Mouse (Mus musculus): ENCODE data around the gene Fbxo28. TPM values are rescaled to one million over a fixed set of nuclear protein-coding genes. Genes with fewer than 3 reads are reported as not detected.
"Not testable (repeated sequence)": the region's sequence is repeated elsewhere in the genome, so short reads cannot be mapped to it uniquely, and the experiment has no call there.

The Fbxo28 gene
- polyA plus RNA-seq, 1 experiment = 11.2 TPM

DNA sequence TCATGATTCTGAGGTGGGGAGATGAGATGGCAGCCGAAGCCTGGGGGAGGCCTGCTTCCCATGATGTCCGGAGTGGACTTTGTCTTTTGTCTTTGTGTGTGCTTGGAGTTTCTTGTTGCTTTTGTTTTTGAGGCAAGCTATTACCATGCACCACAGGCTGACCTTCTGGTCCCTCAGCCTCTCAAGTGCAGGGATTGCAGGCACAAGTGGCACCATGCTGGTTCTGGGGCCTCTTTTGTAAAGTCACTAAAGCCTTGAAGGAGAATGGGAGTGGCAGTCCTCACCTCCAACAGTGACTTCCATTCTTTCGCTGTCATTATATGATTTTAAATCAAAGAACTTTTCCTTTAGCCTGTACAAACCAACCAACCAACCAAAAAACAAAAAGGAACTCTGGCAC, 44.2 kb downstream of the Fbxo28 start:
- 88% methylated on average over 3 of the region's 3 CpGs for WGBS
- Histone ChIP-seq H3K4me1 (ENCODE audit: control insufficient read depth, insufficient read depth, low read length) (no peaks in the 10 kb centered on the region), H3K4me3 (replicated peaks; ENCODE audit: extremely low read depth, low read depth, low read length) (no peak overlapping the region)
- TF ChIP-seq POLR2A (IDR thresholded peaks at IDR 0.05; ENCODE audit: borderline replicate concordance, extremely low read depth, low read depth, low read length) (no peak), CTCF (IDR thresholded peaks at IDR 0.05; ENCODE audit: insufficient read depth, low read length) (no peak)
- DNase-seq = no peak

DNA sequence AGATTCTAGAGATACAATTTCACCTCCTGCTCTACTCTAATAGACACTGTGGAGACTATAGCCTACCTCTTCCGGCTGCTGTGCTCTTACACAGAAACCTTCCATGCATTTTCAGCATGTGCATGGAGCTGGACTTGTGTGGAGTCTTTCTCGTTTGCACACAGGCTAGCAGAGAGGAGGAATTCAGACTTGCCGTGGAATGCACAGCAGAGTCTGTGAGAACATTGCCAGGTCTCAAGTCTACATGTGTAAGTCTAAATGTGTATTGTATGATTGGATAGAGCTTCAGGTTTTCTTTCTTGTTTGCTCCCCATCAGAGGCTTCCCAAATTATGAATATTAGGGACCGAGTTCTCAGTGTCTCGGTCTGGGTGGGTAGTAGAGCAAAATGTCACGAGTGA, 44.6 kb downstream of the Fbxo28 start:
- no peaks in the 10 kb centered on the region for H3K4me1 ChIP-seq (ENCODE audit: control insufficient read depth, insufficient read depth, low read length)
- no peak overlapping the region for H3K4me3 ChIP-seq (replicated peaks; ENCODE audit: extremely low read depth, low read depth, low read length)
- DNase-seq = no peak
- TF ChIP-seq CTCF (IDR thresholded peaks at IDR 0.05; ENCODE audit: insufficient read depth, low read length) = no peak
- no peak for TF ChIP-seq POLR2A (IDR thresholded peaks at IDR 0.05; ENCODE audit: borderline replicate concordance, extremely low read depth, low read depth, low read length)
- 86% methylated on average over 6 of the region's 6 CpGs for WGBS

GRCm38 (mm10) chr1:182296141-182296540, 45.3 kb downstream of the Fbxo28 start:
- no peak for DNase-seq
- TF ChIP-seq CTCF (IDR thresholded peaks at IDR 0.05; ENCODE audit: insufficient read depth, low read length) = no peak
- no peak for TF ChIP-seq POLR2A (IDR thresholded peaks at IDR 0.05; ENCODE audit: borderline replicate concordance, extremely low read depth, low read depth, low read length)
- Histone ChIP-seq H3K4me3 (replicated peaks; ENCODE audit: extremely low read depth, low read depth, low read length) (no peak overlapping the region), H3K4me1 (ENCODE audit: control insufficient read depth, insufficient read depth, low read length) (no peaks in the 10 kb centered on the region)
- WGBS = 81% methylated on average over 6 of the region's 6 CpGs

- Histone ChIP-seq H3K4me3 (replicated peaks; ENCODE audit: extremely low read depth, low read depth, low read length) (no peak overlapping the region), H3K4me1 (ENCODE audit: control insufficient read depth, insufficient read depth, low read length) (no peaks in the 10 kb centered on the region)
- DNase-seq = no peak
- TF ChIP-seq CTCF (IDR thresholded peaks at IDR 0.05; ENCODE audit: insufficient read depth, low read length) (no peak), POLR2A (IDR thresholded peaks at IDR 0.05; ENCODE audit: borderline replicate concordance, extremely low read depth, low read depth, low read length) (no peak)
- WGBS = 66% methylated on average over 4 of the region's 4 CpGs
Measured at GRCm38 (mm10) chr1:182292291-182292690, 49.1 kb downstream of the Fbxo28 start.

GRCm38 (mm10) chr1:182290741-182291140, 50.7 kb downstream of the Fbxo28 start:
- 93% methylated on average over 3 of the region's 3 CpGs for WGBS
- DNase-seq; H3K4me1 ChIP-seq (ENCODE audit: control insufficient read depth, insufficient read depth, low read length); H3K4me3 ChIP-seq (replicated peaks; ENCODE audit: extremely low read depth, low read depth, low read length): not testable (repeated sequence)

GRCm38 (mm10) chr1:182289781-182290180, 51.6 kb downstream of the Fbxo28 start:
- Histone ChIP-seq H3K4me1 (ENCODE audit: control insufficient read depth, insufficient read depth, low read length) (no peaks in the 10 kb centered on the region), H3K4me3 (replicated peaks; ENCODE audit: extremely low read depth, low read depth, low read length) (no peak overlapping the region)
- no peak for DNase-seq
- no peak for TF ChIP-seq POLR2A (IDR thresholded peaks at IDR 0.05; ENCODE audit: borderline replicate concordance, extremely low read depth, low read depth, low read length)
- no peak for TF ChIP-seq CTCF (IDR thresholded peaks at IDR 0.05; ENCODE audit: insufficient read depth, low read length)
- WGBS = 57% methylated on average over 2 of the region's 2 CpGs

GRCm38 (mm10) chr1:182288601-182289000, 52.8 kb downstream of the Fbxo28 start:
- Histone ChIP-seq H3K4me3 (replicated peaks; ENCODE audit: extremely low read depth, low read depth, low read length) (no peak overlapping the region), H3K4me1 (ENCODE audit: control insufficient read depth, insufficient read depth, low read length) (no peaks in the 10 kb centered on the region)
- 67% methylated on average over 2 of the region's 2 CpGs for WGBS
- no peak for TF ChIP-seq POLR2A (IDR thresholded peaks at IDR 0.05; ENCODE audit: borderline replicate concordance, extremely low read depth, low read depth, low read length)
- no peak for TF ChIP-seq CTCF (IDR thresholded peaks at IDR 0.05; ENCODE audit: insufficient read depth, low read length)
- DNase-seq = no peak

DNA sequence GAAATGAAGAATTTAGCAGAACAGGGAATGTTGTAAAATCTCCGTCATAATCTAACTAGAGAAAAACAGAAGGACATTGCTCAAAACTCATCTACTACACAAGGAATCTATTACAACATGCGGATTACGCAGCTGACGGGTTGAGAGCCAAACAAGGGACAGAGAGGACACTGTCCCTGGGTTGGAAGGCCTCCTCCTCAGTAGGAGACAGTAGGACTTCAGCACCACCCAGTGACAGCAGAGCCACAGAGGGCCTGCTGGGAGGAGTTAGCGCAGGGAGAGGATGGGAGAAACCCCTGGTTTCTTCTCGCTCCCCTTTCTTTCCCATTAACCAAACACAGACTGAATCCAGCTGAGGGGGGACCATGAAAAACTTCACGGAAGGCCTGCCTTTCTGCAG, 53.6 kb downstream of the Fbxo28 start:
- TF ChIP-seq CTCF (IDR thresholded peaks at IDR 0.05; ENCODE audit: insufficient read depth, low read length) = no peak
- TF ChIP-seq POLR2A (IDR thresholded peaks at IDR 0.05; ENCODE audit: borderline replicate concordance, extremely low read depth, low read depth, low read length) = no peak
- WGBS = 71% methylated on average over 7 of the region's 7 CpGs
- Histone ChIP-seq H3K4me3 (replicated peaks; ENCODE audit: extremely low read depth, low read depth, low read length) (no peak overlapping the region), H3K4me1 (ENCODE audit: control insufficient read depth, insufficient read depth, low read length) (peaks cover 4% of the 10 kb centered on the region; the same call in 1 of the 2 replicates)
- DNase-seq = no peak

DNA sequence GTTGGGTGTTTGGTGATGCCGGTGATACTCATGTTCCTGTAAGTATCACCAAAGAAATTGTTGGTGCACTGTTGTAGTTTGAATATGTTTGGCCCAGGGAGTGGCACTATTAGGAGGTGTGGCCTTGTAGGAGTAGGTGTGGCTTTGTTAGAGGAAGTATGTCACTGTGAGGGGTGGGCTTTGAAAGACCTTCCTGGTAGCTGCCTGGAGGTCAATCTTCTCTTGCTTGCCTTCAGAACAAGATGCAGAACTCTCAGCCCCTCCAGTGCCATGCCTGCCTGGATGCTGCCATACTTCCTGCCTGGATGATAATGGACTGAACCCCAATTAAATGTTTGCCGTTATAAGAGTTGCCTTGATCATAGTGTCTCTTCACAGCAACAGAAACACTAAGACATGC, 56.6 kb downstream of the Fbxo28 start:
- no peak for TF ChIP-seq POLR2A (IDR thresholded peaks at IDR 0.05; ENCODE audit: borderline replicate concordance, extremely low read depth, low read depth, low read length)
- TF ChIP-seq CTCF (IDR thresholded peaks at IDR 0.05; ENCODE audit: insufficient read depth, low read length) = no peak
- DNase-seq = no peak
- no peak overlapping the region for H3K4me3 ChIP-seq (replicated peaks; ENCODE audit: extremely low read depth, low read depth, low read length)
- 86% methylated on average over 2 of the region's 2 CpGs for WGBS
- peaks cover 13% of the 10 kb centered on the region for H3K4me1 ChIP-seq (ENCODE audit: control insufficient read depth, insufficient read depth, low read length)

DNA sequence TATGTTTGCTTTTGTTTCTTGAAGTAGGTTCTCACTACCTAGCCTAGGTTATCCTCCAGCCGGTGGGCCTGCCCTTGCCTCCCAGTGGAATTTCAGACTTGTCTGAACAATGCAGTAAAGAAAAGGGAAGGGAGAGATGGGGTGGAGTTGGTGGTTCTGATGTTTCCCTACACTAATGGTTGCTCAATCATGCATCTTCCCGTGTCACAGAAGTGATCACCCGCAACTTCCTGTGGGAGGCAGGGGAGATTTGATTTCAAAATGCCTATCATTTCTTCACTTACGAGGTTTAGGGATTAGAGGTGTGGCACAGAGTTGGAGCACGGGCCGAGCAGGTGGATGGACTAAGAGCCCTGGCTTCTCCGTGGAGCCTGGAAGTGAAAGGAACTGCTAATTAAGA, 58.2 kb downstream of the Fbxo28 start:
- DNase-seq = no peak
- WGBS = 39% methylated on average over 7 of the region's 7 CpGs
- H3K4me3 ChIP-seq (replicated peaks; ENCODE audit: extremely low read depth, low read depth, low read length) = no peak overlapping the region
- TF ChIP-seq CTCF (IDR thresholded peaks at IDR 0.05; ENCODE audit: insufficient read depth, low read length) = no peak
- TF ChIP-seq POLR2A (IDR thresholded peaks at IDR 0.05; ENCODE audit: borderline replicate concordance, extremely low read depth, low read depth, low read length) = no peak
- peaks cover 13% of the 10 kb centered on the region for H3K4me1 ChIP-seq (ENCODE audit: control insufficient read depth, insufficient read depth, low read length)
